Mouse (Mus musculus): ENCODE measurements around the gene Oprm1.

GRCm38 (mm10) chr10:7047288-7047918 is 289.1 kb downstream of the Oprm1 start:
- TF ChIP-seq POLR2A (IDR thresholded peaks at IDR 0.05; ENCODE audit: borderline replicate concordance, extremely low read depth, insufficient read depth, insufficient read length, poor library complexity, severe bottlenecking) (no peak), CTCF (IDR thresholded peaks at IDR 0.05; ENCODE audit: borderline replicate concordance, extremely low read depth, insufficient read depth, insufficient read length) (no peak)

Measured in brain, embryonic 14.5 days (tissue).